Mouse (Mus musculus) intestine, embryonic 16.5 days (tissue): Measurements from ENCODE around the gene Gadd45a. TPM values are rescaled to one million over a fixed set of nuclear protein-coding genes. Genes with fewer than 3 reads are reported as not detected.
"Not testable (repeated sequence)": the region's sequence is repeated elsewhere in the genome, so short reads cannot be mapped to it uniquely, and the experiment has no call there.

Experiments used
- ATAC-seq: fragments of 200-750 bp; cut with Nextera tagmentation; 2 replicates; pipeline ENCODE4 v1.8.0; 2017; ENCODE audit warnings: moderate TSS enrichment, moderate library complexity
- H3K27ac ChIP-seq: fragments of 300-500 bp; sonication (generic); 2 replicates; pipeline ENCODE4 v1.5.1; 2014; ENCODE audit warnings: mild to moderate bottlenecking, low read length
- H3K27me3 ChIP-seq: fragments of 300-500 bp; sonication (generic); replicated peaks from 2 replicates; pipeline ENCODE4 v1.6.1; 2014; ENCODE audit warnings: low read length, control low read depth, mixed read lengths; ENCODE audit not compliant: control insufficient read depth, insufficient read depth
- H3K36me3 ChIP-seq: fragments of 300-500 bp; sonication (generic); 2 replicates; pipeline ENCODE4 v1.6.1; 2014; ENCODE audit warnings: low read length, control low read depth; ENCODE audit not compliant: control insufficient read depth, insufficient read depth
- H3K4me1 ChIP-seq: fragments of 300-500 bp; sonication (generic); 2 replicates; pipeline ENCODE4 v1.6.1; 2014; ENCODE audit warnings: low read length, control low read depth, mixed read lengths; ENCODE audit not compliant: control insufficient read depth, insufficient read depth
- H3K4me2 ChIP-seq: fragments of 300-500 bp; sonication (generic); 2 replicates; pipeline ENCODE4 v1.6.1; 2014; ENCODE audit warnings: low read depth, low read length, control low read depth
- H3K4me3 ChIP-seq: fragments of 300-500 bp; sonication (generic); 2 replicates; pipeline ENCODE4 v1.5.1; 2014; ENCODE audit warnings: mild to moderate bottlenecking, low read length
- H3K9ac ChIP-seq: fragments of 300-500 bp; sonication (generic); 2 replicates; pipeline ENCODE4 v1.6.1; 2014; ENCODE audit warnings: low read depth, low read length
- H3K9me3 ChIP-seq: fragments of 300-500 bp; sonication (generic); 2 replicates; pipeline ENCODE4 v1.6.1; 2016; ENCODE audit warnings: low read length, control low read depth; ENCODE audit not compliant: control insufficient read depth
- WGBS: fragments of 180-500 bp; shearing (Covaris S2); extraction: QIAGEN DNeasy Blood & Tissue Kit; methylation state at CpG from one replicate; pipeline ENCODE4 v1.1.7; 2014; 5-methylcytosine and 5-hydroxymethylcytosine counted together
- polyA plus RNA-seq: library from polyadenylated mRNA; unstranded; fragments of >200 nt; fragmentation: Nextera tagmentation; extraction: Ambion mirVana; gene quantifications from 2 replicates; pipeline ENCODE4 v1.2.1, GENCODE M21; 2015

The Gadd45a gene
- polyA plus RNA-seq, 1 experiment from 2014 or later, result 27.4 TPM

GRCm38 (mm10) chr6:67027438-67028142 lies 9.7 kb downstream of the Gadd45a start:
- 70% methylated on average over 9 of the region's 9 CpGs for WGBS
- Histone ChIP-seq H3K27ac (no peak overlapping the region), H3K4me1 (peaks cover 3% of the 10 kb centered on the region; the same call in 1 of the 2 replicates), H3K36me3 (no peaks in the 10 kb centered on the region), H3K9me3 (no peaks in the 10 kb centered on the region), H3K9ac (no peak overlapping the region), H3K4me3 (no peak overlapping the region), H3K4me2 (no peak overlapping the region), H3K27me3 (no peaks in the 10 kb centered on the region)
- no peak for ATAC-seq

GRCm38 (mm10) chr6:67026661-67027060 lies 10.6 kb downstream of the Gadd45a start:
- WGBS, result 80% methylated on average over 3 of the region's 3 CpGs
- no peak overlapping the region for H3K9ac ChIP-seq
- H3K36me3 ChIP-seq, result no peaks in the 10 kb centered on the region
- H3K4me3 ChIP-seq, result no peak overlapping the region
- ATAC-seq, result no peak
- peaks cover 3% of the 10 kb centered on the region; the same call in 1 of the 2 replicates for H3K4me1 ChIP-seq
- no peaks in the 10 kb centered on the region for H3K9me3 ChIP-seq
- no peak overlapping the region for H3K27ac ChIP-seq
- H3K4me2 ChIP-seq, result no peak overlapping the region
- H3K27me3 ChIP-seq, result no peaks in the 10 kb centered on the region

- H3K9me3 ChIP-seq, result no peaks in the 10 kb centered on the region
- WGBS, result 83% methylated on average over 4 of the region's 4 CpGs
Measured at GRCm38 (mm10) chr6:67023729-67024128, 13.5 kb downstream of the Gadd45a start.

GRCm38 (mm10) chr6:67021308-67021707 lies 15.9 kb downstream of the Gadd45a start:
- WGBS, result 84% methylated on average over 5 of the region's 5 CpGs
- Histone ChIP-seq H3K4me2 (no peak overlapping the region), H3K27me3 (no peaks in the 10 kb centered on the region), H3K4me1 (peaks cover 6% of the 10 kb centered on the region), H3K9me3 (no peaks in the 10 kb centered on the region), H3K27ac (no peak overlapping the region), H3K36me3 (peaks cover 3% of the 10 kb centered on the region; the same call in 1 of the 2 replicates), H3K4me3 (no peak overlapping the region), H3K9ac (no peak overlapping the region)
- no peak for ATAC-seq

More at GRCm38 (mm10) chr6:67023729-67024128, 13.5 kb downstream of the Gadd45a start:
- no peaks in the 10 kb centered on the region for H3K36me3 ChIP-seq
- H3K4me1 ChIP-seq, result no peaks in the 10 kb centered on the region
- no peaks in the 10 kb centered on the region for H3K27me3 ChIP-seq
- no peak overlapping the region for H3K4me3 ChIP-seq
- no peak overlapping the region for H3K9ac ChIP-seq
- H3K4me2 ChIP-seq, result no peak overlapping the region
- no peak overlapping the region for H3K27ac ChIP-seq
- no peak for ATAC-seq

- 82% methylated on average over 7 of the region's 7 CpGs for WGBS
- not testable (repeated sequence) for H3K36me3 ChIP-seq, H3K4me2 ChIP-seq, H3K9me3 ChIP-seq, H3K27me3 ChIP-seq, H3K4me3 ChIP-seq, H3K9ac ChIP-seq, H3K27ac ChIP-seq, ATAC-seq
- H3K4me1 ChIP-seq, result peaks cover 18% of the 10 kb centered on the region
Measured at GRCm38 (mm10) chr6:67019001-67019400, 18.3 kb downstream of the Gadd45a start.

GRCm38 (mm10) chr6:67018365-67018764 lies 18.9 kb downstream of the Gadd45a start:
- Histone ChIP-seq H3K9ac (no peak overlapping the region), H3K36me3 (peaks cover 3% of the 10 kb centered on the region; the same call in 1 of the 2 replicates), H3K27ac (no peak overlapping the region), H3K4me1 (peaks cover 24% of the 10 kb centered on the region), H3K27me3 (no peaks in the 10 kb centered on the region), H3K4me3 (no peak overlapping the region), H3K9me3 (no peaks in the 10 kb centered on the region), H3K4me2 (no peak overlapping the region)
- ATAC-seq, result no peak
- WGBS, result 76% methylated on average over 4 of the region's 4 CpGs

- no peak overlapping the region for H3K9ac ChIP-seq
- no peak overlapping the region for H3K4me2 ChIP-seq
- peaks cover 28% of the 10 kb centered on the region for H3K4me1 ChIP-seq
- no peak overlapping the region for H3K4me3 ChIP-seq
- H3K36me3 ChIP-seq, result peaks cover 3% of the 10 kb centered on the region; the same call in 1 of the 2 replicates
- 48% methylated on average over 7 of the region's 7 CpGs for WGBS
- no peaks in the 10 kb centered on the region for H3K9me3 ChIP-seq
- peak overlapping the region; percentile 45; the same call in 1 of the 2 replicates for H3K27ac ChIP-seq
- no peaks in the 10 kb centered on the region for H3K27me3 ChIP-seq
- ATAC-seq, result no peak
Measured at GRCm38 (mm10) chr6:67016520-67017111, 20.6 kb downstream of the Gadd45a start.

GRCm38 (mm10) chr6:67015739-67016519 lies 21.3 kb downstream of the Gadd45a start:
- no peak overlapping the region for H3K4me2 ChIP-seq
- H3K4me1 ChIP-seq, result peaks cover 28% of the 10 kb centered on the region
- peaks cover 3% of the 10 kb centered on the region; the same call in 1 of the 2 replicates for H3K36me3 ChIP-seq
- no peaks in the 10 kb centered on the region for H3K27me3 ChIP-seq
- no peaks in the 10 kb centered on the region for H3K9me3 ChIP-seq
- 0 out of 2 replicates have a peak overlapping the region, but pooled peaks have one; percentile 45 for H3K27ac ChIP-seq
- 44% methylated on average over 8 of the region's 8 CpGs for WGBS
- ATAC-seq, result peak; percentile 57
- no peak overlapping the region for H3K4me3 ChIP-seq
- no peak overlapping the region for H3K9ac ChIP-seq

GRCm38 (mm10) chr6:67014679-67015075 lies 22.6 kb downstream of the Gadd45a start:
- no peak overlapping the region for H3K4me2 ChIP-seq
- peaks cover 3% of the 10 kb centered on the region; the same call in 1 of the 2 replicates for H3K36me3 ChIP-seq
- ATAC-seq, result peak; percentile 33
- no peak overlapping the region for H3K4me3 ChIP-seq
- WGBS, result 93% methylated on average over 1 of the region's 1 CpGs
- no peaks in the 10 kb centered on the region for H3K9me3 ChIP-seq
- H3K4me1 ChIP-seq, result peaks cover 28% of the 10 kb centered on the region
- H3K27ac ChIP-seq, result no peak overlapping the region
- H3K27me3 ChIP-seq, result no peaks in the 10 kb centered on the region
- no peak overlapping the region for H3K9ac ChIP-seq
